Mouse (Mus musculus) heart, adult 2 months (tissue): Measurements from ENCODE around the gene Shisa7. TPM values are rescaled to one million over a fixed set of nuclear protein-coding genes. Genes with fewer than 3 reads are reported as not detected.

Source experiments
- DNase-seq, 2 experiments: peaks; one replicate each; pipeline ENCODE4 v3.0.0; 2021
- H3K27ac ChIP-seq: fragments of 200-600 bp; 2 replicates; pipeline ENCODE4 v1.8.1; 2022
- H3K27me3 ChIP-seq: fragments of 200-500 bp; 2 replicates; pipeline ENCODE4 v1.6.1; 2012; ENCODE audit warnings: mild to moderate bottlenecking, low read length, inconsistent platforms, mixed read lengths; ENCODE audit not compliant: control insufficient read depth, insufficient read depth
- H3K36me3 ChIP-seq: fragments of 200-500 bp; 2 replicates; pipeline ENCODE4 v1.6.1; 2012; ENCODE audit warnings: low read length, inconsistent platforms; ENCODE audit not compliant: control insufficient read depth, insufficient read depth
- H3K4me1 ChIP-seq: fragments of 200-500 bp; 2 replicates; pipeline ENCODE4 v1.6.1; 2011; ENCODE audit warnings: low read length; ENCODE audit not compliant: control insufficient read depth, insufficient read depth
- H3K4me3 ChIP-seq: fragments of 200-600 bp; 2 replicates; pipeline ENCODE4 v1.8.1; 2022
- H3K79me2 ChIP-seq: fragments of 200-500 bp; replicated peaks from 2 replicates; pipeline ENCODE4 v1.6.1; 2012; ENCODE audit warnings: mild to moderate bottlenecking, inconsistent platforms, low read length, moderate library complexity, mixed read lengths; ENCODE audit not compliant: control insufficient read depth, insufficient read depth
- H3K9ac ChIP-seq: fragments of 200-500 bp; 2 replicates; pipeline ENCODE4 v1.6.1; 2012; ENCODE audit warnings: low read depth, mild to moderate bottlenecking, control low read depth, inconsistent platforms, low read length, mixed read lengths
- CTCF ChIP-seq: fragments of 200-600 bp; IDR thresholded peaks from 2 replicates; pipeline ENCODE4 v1.8.1; 2022; ENCODE audit warnings: antibody characterized with exemption, mild to moderate bottlenecking, moderate library complexity
- EP300 ChIP-seq: fragments of 200-500 bp; IDR thresholded peaks from 2 replicates; pipeline ENCODE4 v1.6.1; 2011; ENCODE audit warnings: low read depth, low read length, control low read depth; ENCODE audit not compliant: insufficient read depth
- POLR2A ChIP-seq: fragments of 200-500 bp; IDR thresholded peaks from 2 replicates; pipeline ENCODE4 v1.6.1; 2011; ENCODE audit warnings: mild to moderate bottlenecking, low read depth, low read length, control low read depth; ENCODE audit not compliant: insufficient read depth
- WGBS: fragments of 180-500 bp; shearing (Covaris S2); methylation state at CpG from one replicate; pipeline ENCODE4 v1.1.7; 2018; 5-methylcytosine and 5-hydroxymethylcytosine counted together
- intact Hi-C: fragments of 180-260 bp; cut with DNase I; formaldehyde crosslinking; loops from one replicate; pipeline ENCODE4 v1.15.1; 2025
- polyA plus RNA-seq: library from polyadenylated mRNA; depleted of rRNA; stranded (reverse); fragments of >200 nt; gene quantifications from 2 replicates; pipeline ENCODE4 v1.2.3, GENCODE M21; 2012
- total RNA-seq, 2 experiments: library from RNA; stranded (reverse); gene quantifications; 2 replicates each; pipeline ENCODE4 v1.2.3; 2021

Gene Shisa7
- total and polyA plus RNA-seq, 3 experiments = 0.07 to 0.12 TPM; not detected in 1

DNA sequence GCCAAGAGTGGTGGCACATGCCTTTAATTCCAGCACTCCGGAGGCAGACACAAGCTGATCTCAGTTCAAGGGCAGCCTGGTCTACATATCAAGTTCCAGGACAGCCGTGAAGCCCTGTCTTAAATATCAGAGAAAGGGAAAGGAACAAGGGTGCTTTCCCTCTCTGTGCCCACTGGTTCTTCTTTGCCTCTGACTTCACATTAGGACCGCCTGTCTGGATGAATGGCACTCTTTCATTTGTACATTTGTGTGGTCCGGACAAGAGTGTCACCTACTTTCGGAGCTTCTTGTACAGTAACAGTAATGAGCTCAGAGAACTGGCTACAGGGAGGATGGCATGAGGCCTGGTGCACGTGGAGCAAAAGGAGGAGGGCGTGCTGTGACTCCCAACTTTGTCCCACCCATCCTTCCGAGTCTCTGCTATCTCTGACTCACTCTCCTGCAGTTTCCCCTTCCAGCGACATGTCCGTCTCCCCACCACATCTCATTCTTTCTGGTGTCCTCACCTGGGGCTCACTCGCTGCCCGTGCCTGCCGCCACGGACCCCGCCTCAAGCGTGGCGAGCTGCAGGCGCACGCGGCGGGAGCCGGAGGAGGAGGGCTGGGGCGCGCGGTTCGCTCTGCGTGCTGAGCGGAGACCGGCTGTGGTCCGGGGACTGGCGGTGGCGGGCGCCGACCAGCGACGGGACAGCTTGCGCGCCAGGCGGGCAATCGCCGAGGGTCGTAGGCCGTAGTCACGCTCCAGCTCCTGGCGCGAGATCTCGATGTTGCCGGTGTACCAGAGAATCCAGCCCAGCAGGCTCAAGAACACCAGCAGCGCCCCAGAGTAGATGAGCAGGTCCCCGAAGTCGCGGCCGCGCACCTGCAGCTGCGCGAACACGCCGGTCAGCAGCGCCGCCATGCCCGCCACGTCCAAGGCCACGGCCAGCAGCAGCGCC is 55.7 kb downstream of the Shisa7 start:
- TF ChIP-seq CTCF = peak; percentile 55
- no peak for TF ChIP-seq EP300
- no peak for TF ChIP-seq POLR2A
- intact Hi-C loops = loop anchor here (2.0 kb wide), 1 partner anchor 48 kb away; the partner anchor contains the start of gene Kmt5c
- WGBS = 2% methylated on average over 64 of the region's 64 CpGs
- H3K27ac ChIP-seq = peak overlapping the region; percentile 75
- H3K79me2 ChIP-seq = no peaks in the 10 kb centered on the region
- no peaks in the 10 kb centered on the region for H3K27me3 ChIP-seq
- H3K4me3 ChIP-seq = peak overlapping the region; percentile 54
- DNase-seq = peak; percentile 77 to 78
- H3K4me1 ChIP-seq = peaks cover 4% of the 10 kb centered on the region
- H3K9ac ChIP-seq = peak overlapping the region; percentile 85
- no peaks in the 10 kb centered on the region for H3K36me3 ChIP-seq

GRCm38 (mm10) chr7:4783667-4784268 is 60.7 kb downstream of the Shisa7 start:
- intact Hi-C loops = no loop called here
- no peak for TF ChIP-seq EP300
- TF ChIP-seq POLR2A = no peak
- no peak for TF ChIP-seq CTCF
- WGBS = 65% methylated on average over 14 of the region's 14 CpGs
- Histone ChIP-seq H3K36me3 (no peaks in the 10 kb centered on the region), H3K4me1 (peaks cover 3% of the 10 kb centered on the region), H3K9ac (no peak overlapping the region), H3K79me2 (no peaks in the 10 kb centered on the region), H3K27ac (no peak overlapping the region), H3K27me3 (peaks cover 2% of the 10 kb centered on the region; the same call in 1 of the 2 replicates), H3K4me3 (no peak overlapping the region)
- DNase-seq = no peak

- WGBS = 62% methylated on average over 2 of the region's 2 CpGs
- DNase-seq = no peak
- Histone ChIP-seq H3K4me1 (no peaks in the 10 kb centered on the region), H3K27me3 (peaks cover 2% of the 10 kb centered on the region; the same call in 1 of the 2 replicates), H3K36me3 (no peaks in the 10 kb centered on the region), H3K4me3 (no peak within 1 kb of the TSS), H3K27ac (no peak within 1 kb of the TSS), H3K9ac (no peak within 1 kb of the TSS), H3K79me2 (no peaks in the 10 kb centered on the region)
- intact Hi-C loops = no loop called here
- TF ChIP-seq POLR2A = no peak
- no peak for TF ChIP-seq CTCF
- no peak for TF ChIP-seq EP300
These were observed 61.7 kb downstream of the Shisa7 start, which contains the start of the genes Il11 and Tmem190 for GRCm38 (mm10) chr7:4782759-4783158. TSS of gene Il11 (minus strand) at chr7:4782859. TSS of gene Tmem190 (plus strand) at chr7:4782937.

- H3K27me3 ChIP-seq = peaks cover 2% of the 10 kb centered on the region; the same call in 1 of the 2 replicates
- no peaks in the 10 kb centered on the region for H3K79me2 ChIP-seq
- H3K4me3 ChIP-seq = no peak overlapping the region
- WGBS = 47% methylated on average over 3 of the region's 3 CpGs
- TF ChIP-seq EP300 = no peak
- no peak for TF ChIP-seq POLR2A
- no peak for TF ChIP-seq CTCF
- no peak overlapping the region for H3K27ac ChIP-seq
- no peak overlapping the region for H3K9ac ChIP-seq
- H3K36me3 ChIP-seq = no peaks in the 10 kb centered on the region
- intact Hi-C loops = no loop called here
- H3K4me1 ChIP-seq = no peaks in the 10 kb centered on the region
- no peak for DNase-seq
These were observed 62.4 kb downstream of the Shisa7 start for GRCm38 (mm10) chr7:4782130-4782529.

GRCm38 (mm10) chr7:4779921-4780320 is 64.6 kb downstream of the Shisa7 start:
- intact Hi-C loops = no loop called here

More at GRCm38 (mm10) chr7:4779921-4780320, 64.6 kb downstream of the Shisa7 start:
- WGBS = 24% methylated on average over 5 of the region's 5 CpGs
- DNase-seq = no peak
- no peaks in the 10 kb centered on the region for H3K36me3 ChIP-seq
- H3K4me1 ChIP-seq = no peaks in the 10 kb centered on the region; the same call in 1 of the 2 replicates
- H3K4me3 ChIP-seq = no peak overlapping the region
- no peak overlapping the region for H3K27ac ChIP-seq
- no peak for TF ChIP-seq POLR2A
- no peak for TF ChIP-seq EP300
- no peak for TF ChIP-seq CTCF
- H3K27me3 ChIP-seq = peaks cover 15% of the 10 kb centered on the region; the same call in 1 of the 2 replicates
- H3K9ac ChIP-seq = no peak overlapping the region
- H3K79me2 ChIP-seq = no peaks in the 10 kb centered on the region
